Mouse (Mus musculus): ENCODE measurements around the gene Mrps23.

DNA sequence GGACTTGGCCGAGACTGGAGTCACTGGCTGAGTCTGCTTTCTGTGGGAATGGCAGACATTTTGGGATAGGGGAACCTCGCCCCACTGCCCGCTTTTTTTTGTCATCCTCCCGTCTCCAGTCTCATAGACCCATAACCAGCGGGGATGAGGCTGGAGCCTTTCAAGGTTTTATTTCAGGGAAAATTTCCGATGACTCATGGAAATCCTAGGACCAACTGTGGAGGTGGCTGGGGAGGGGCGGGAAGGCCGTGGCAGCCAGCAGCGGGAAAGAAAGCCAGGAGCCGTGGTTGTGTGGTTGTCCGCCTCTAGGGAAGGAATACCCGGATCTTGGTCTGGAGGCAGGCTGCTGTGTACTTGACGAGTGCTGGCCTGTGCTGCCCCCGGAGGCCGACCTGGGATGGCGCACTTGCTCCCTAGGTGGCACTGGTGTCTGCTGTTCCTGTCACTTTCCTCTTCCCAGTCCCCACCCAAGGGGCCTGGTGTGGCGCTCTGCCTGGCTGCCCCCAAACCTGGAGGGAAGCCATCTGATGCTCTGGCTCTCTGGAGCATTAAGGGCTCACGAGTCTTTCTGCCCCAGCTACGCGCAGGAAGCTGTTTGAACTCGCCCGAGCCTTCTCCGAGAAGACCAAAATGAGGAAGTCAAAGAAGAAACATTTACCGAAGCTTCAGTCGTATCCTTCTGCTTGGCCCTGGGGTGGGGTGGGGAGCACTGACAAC is 16.6 kb upstream of the Mrps23 start:
- TF ChIP-seq TAL1 (IDR thresholded peaks at IDR 0.05; ENCODE audit: low read length) (no peak), GATA1 (IDR thresholded peaks at IDR 0.05; ENCODE audit: low read length) (no peak)
